Mouse (Mus musculus) ES-E14 (cell line): ENCODE data around the gene Tsr1.

ENCODE experiments used
- CHD2 ChIP-seq: IDR thresholded peaks from 2 replicates; pipeline ENCODE4 v1.6.1; 2014; ENCODE audit warnings: mild to moderate bottlenecking, low read depth, low read length, inconsistent platforms
- HCFC1 ChIP-seq: IDR thresholded peaks from 2 replicates; pipeline ENCODE4 v1.6.1; 2012; ENCODE audit warnings: low read length, inconsistent platforms, borderline replicate concordance; ENCODE audit not compliant: insufficient read depth
- MAFK ChIP-seq: IDR thresholded peaks from 2 replicates; pipeline ENCODE4 v1.6.1; 2014; ENCODE audit warnings: mild to moderate bottlenecking, low read depth, low read length, inconsistent platforms; ENCODE audit not compliant: insufficient read depth

DNA sequence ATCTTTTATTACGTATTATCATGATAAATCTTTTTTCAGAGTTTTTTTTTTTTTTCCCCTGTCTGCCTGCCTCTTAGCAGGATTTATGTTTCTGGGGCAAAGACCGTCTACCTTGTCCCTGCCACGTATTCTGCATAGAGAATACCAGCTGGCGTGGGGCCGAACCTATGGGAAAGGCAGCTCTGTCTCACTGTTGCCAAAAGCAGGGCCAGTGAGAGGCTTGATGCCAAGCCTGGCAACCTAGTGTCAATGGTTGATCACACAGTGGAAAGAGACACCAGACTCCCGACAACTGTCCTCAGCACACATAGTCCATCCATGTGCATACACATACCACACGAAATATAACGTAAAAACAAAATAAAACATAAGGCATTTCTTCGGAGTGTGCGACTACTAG, 14.8 kb upstream of the Tsr1 start:
- TF ChIP-seq MAFK (no peak), CHD2 (no peak), HCFC1 (no peak)
